Mouse (Mus musculus) neural tube, embryonic 15.5 days (tissue): ENCODE measurements around the gene Vrk1. TPM values are rescaled to one million over a fixed set of nuclear protein-coding genes. Genes with fewer than 3 reads are reported as not detected.

ENCODE experiments used
- ATAC-seq: fragments of 200-750 bp; cut with Nextera tagmentation; 2 replicates; pipeline ENCODE4 v1.8.0; 2017; ENCODE audit warnings: mild to moderate bottlenecking, moderate TSS enrichment, moderate library complexity; ENCODE audit not compliant: low FRiP score
- H3K27ac ChIP-seq: fragments of 300-500 bp; sonication (generic); replicated peaks from 2 replicates; pipeline ENCODE4 v1.5.1; 2015; ENCODE audit warnings: mild to moderate bottlenecking, inconsistent platforms
- H3K27me3 ChIP-seq: fragments of 300-500 bp; sonication (generic); replicated peaks from 2 replicates; pipeline ENCODE4 v1.6.1; 2015; ENCODE audit warnings: inconsistent platforms
- H3K36me3 ChIP-seq: fragments of 300-500 bp; sonication (generic); 2 replicates; pipeline ENCODE4 v1.6.1; 2015; ENCODE audit warnings: inconsistent platforms
- H3K4me1 ChIP-seq: fragments of 300-500 bp; sonication (generic); 2 replicates; pipeline ENCODE4 v1.6.1; 2015; ENCODE audit warnings: inconsistent platforms
- H3K4me2 ChIP-seq: fragments of 300-500 bp; sonication (generic); 2 replicates; pipeline ENCODE4 v1.6.1; 2015; ENCODE audit warnings: inconsistent platforms, mild to moderate bottlenecking, moderate library complexity
- H3K4me3 ChIP-seq: fragments of 300-500 bp; sonication (generic); replicated peaks from 2 replicates; pipeline ENCODE4 v1.5.1; 2015; ENCODE audit warnings: mild to moderate bottlenecking, inconsistent platforms
- H3K9ac ChIP-seq: fragments of 300-500 bp; sonication (generic); replicated peaks from 2 replicates; pipeline ENCODE4 v1.6.1; 2015; ENCODE audit warnings: mild to moderate bottlenecking, inconsistent platforms
- H3K9me3 ChIP-seq: fragments of 300-500 bp; sonication (generic); replicated peaks from 2 replicates; pipeline ENCODE4 v1.6.1; 2016; ENCODE audit warnings: inconsistent platforms
- WGBS: fragments of 180-500 bp; shearing (Covaris S2); methylation state at CpG from one replicate; pipeline ENCODE4 v1.1.7; 2015; ENCODE audit warnings: mixed read lengths; 5-methylcytosine and 5-hydroxymethylcytosine counted together
- polyA plus RNA-seq: library from polyadenylated mRNA; unstranded; fragments of >200 nt; fragmentation: Nextera tagmentation; extraction: Ambion mirVana; gene quantifications from 2 replicates; pipeline ENCODE4 v1.2.1, GENCODE M21; 2015

Vrk1 gene
- polyA plus RNA-seq, 1 experiment from 2014 or later: 24.8 TPM

- H3K4me2 ChIP-seq: no peak overlapping the region
- no peaks in the 10 kb centered on the region for H3K9me3 ChIP-seq
- no peaks in the 10 kb centered on the region for H3K27me3 ChIP-seq
- 91% methylated on average over 6 of the region's 6 CpGs for WGBS
- H3K4me1 ChIP-seq: peaks cover 15% of the 10 kb centered on the region
- ATAC-seq: no peak
- H3K9ac ChIP-seq: no peak overlapping the region
- H3K27ac ChIP-seq: no peak overlapping the region
- H3K36me3 ChIP-seq: no peaks in the 10 kb centered on the region
- no peak overlapping the region for H3K4me3 ChIP-seq
Measured at GRCm38 (mm10) chr12:106006218-106006617, 3.8 kb upstream of the Vrk1 start.

DNA sequence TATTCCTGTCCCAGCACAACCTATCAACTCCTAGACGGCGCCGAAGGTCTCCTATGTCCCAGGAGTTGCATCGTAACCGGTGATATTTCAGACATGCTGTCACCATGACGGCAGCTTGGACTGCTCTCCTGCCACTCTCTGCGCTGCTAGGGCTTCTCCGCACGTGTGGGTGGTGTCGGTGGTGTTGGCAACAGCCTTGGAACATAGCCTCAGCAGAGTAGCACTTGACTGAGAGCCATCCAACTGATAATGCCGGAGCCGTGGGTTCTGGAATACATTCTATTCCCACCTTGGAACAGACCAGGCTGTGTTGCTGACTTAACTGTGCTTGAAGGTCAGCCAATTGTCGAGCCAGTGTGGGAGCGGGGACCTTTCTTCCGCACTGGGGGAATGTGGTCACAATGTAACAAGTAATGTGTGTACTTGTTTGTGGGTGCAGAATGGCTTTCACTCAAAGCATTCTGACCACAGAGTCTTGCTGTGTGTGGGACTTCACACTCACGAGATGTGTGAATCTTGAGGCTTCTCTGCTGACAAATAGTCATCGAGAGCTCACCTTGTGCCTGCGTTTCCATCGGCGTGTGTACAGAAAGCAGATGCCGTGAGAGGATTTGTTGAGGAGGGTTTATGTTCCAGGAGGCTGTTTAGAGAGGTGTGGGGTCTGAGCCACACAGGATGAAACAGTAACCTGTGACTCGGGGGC, 1.5 kb upstream of the Vrk1 start:
- no peaks in the 10 kb centered on the region for H3K9me3 ChIP-seq
- no peaks in the 10 kb centered on the region for H3K36me3 ChIP-seq
- H3K27ac ChIP-seq: no peak overlapping the region
- no peaks in the 10 kb centered on the region for H3K27me3 ChIP-seq
- peaks cover 13% of the 10 kb centered on the region for H3K4me1 ChIP-seq
- 92% methylated on average over 22 of the region's 22 CpGs for WGBS
- ATAC-seq: no peak
- H3K4me3 ChIP-seq: no peak overlapping the region
- no peak overlapping the region for H3K9ac ChIP-seq
- no peak overlapping the region for H3K4me2 ChIP-seq

- WGBS: 85% methylated on average over 12 of the region's 12 CpGs
- Histone ChIP-seq H3K4me2 (peak overlapping the region; percentile 49), H3K27me3 (no peaks in the 10 kb centered on the region), H3K4me3 (peak overlapping the region; percentile 90), H3K9ac (0 out of 2 replicates have a peak overlapping the region, but pooled peaks have one; percentile 17), H3K36me3 (no peaks in the 10 kb centered on the region), H3K9me3 (no peaks in the 10 kb centered on the region), H3K27ac (peak overlapping the region; percentile 70), H3K4me1 (peaks cover 13% of the 10 kb centered on the region)
- ATAC-seq: peak; percentile 12
Measured at GRCm38 (mm10) chr12:106009122-106009870, 732 bp upstream of the Vrk1 start.

GRCm38 (mm10) chr12:106012161-106012560, 2.1 kb downstream of the Vrk1 start:
- H3K27me3 ChIP-seq: no peaks in the 10 kb centered on the region
- H3K36me3 ChIP-seq: no peaks in the 10 kb centered on the region
- no peaks in the 10 kb centered on the region for H3K9me3 ChIP-seq
- H3K4me1 ChIP-seq: peaks cover 13% of the 10 kb centered on the region
- no peak overlapping the region for H3K9ac ChIP-seq
- H3K27ac ChIP-seq: no peak overlapping the region
- H3K4me3 ChIP-seq: no peak overlapping the region
- 74% methylated on average over 2 of the region's 2 CpGs for WGBS
- no peak overlapping the region for H3K4me2 ChIP-seq
- ATAC-seq: no peak

DNA sequence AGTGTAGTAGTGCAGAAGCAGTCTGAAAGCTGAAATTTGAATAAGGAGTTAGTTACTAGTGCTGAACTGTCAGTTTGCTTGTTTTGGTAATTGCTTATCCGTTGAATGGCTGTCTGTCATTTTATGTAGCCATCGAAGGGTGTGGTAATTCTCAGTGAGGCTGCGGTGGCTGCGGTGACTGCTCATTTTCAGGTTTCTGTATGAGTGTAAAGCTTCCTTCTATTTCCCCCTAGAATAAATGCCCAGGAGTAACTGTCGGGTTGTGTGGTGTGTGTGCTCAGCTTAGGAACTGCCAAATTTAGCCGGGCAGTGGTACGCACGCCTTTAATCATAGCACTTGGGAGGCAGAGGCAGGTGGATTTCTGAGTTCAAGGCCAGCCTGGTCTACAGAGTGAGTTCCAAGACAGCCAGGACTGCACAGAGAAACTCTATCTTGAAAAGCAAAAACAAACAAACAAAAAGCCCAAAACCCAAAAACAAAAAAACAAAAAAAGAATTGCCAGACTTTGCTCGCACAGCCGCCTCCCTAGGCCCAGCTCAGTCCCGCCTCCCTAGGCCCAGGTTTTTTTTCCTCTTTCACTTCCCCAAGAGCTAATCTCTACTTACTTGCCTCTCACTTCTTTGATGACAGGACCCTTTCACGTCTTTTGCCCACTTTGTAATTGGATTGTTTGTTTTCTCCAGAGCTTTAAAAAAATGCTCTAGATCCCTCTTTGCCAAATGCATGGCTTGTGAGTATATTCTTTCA, 6.4 kb downstream of the Vrk1 start:
- Histone ChIP-seq H3K4me2 (no peak overlapping the region), H3K36me3 (no peaks in the 10 kb centered on the region), H3K9ac (no peak overlapping the region), H3K4me3 (no peak overlapping the region), H3K27ac (no peak overlapping the region), H3K27me3 (no peaks in the 10 kb centered on the region), H3K9me3 (no peaks in the 10 kb centered on the region), H3K4me1 (peaks cover 2% of the 10 kb centered on the region)
- no peak for ATAC-seq
- 90% methylated on average over 12 of the region's 12 CpGs for WGBS

- Histone ChIP-seq H3K9ac (no peak overlapping the region; the same call in 1 of the 2 replicates), H3K4me1 (no peaks in the 10 kb centered on the region), H3K27me3 (no peaks in the 10 kb centered on the region), H3K36me3 (no peaks in the 10 kb centered on the region), H3K9me3 (no peaks in the 10 kb centered on the region), H3K4me3 (no peak overlapping the region), H3K27ac (no peak overlapping the region), H3K4me2 (no peak overlapping the region)
- no peak for ATAC-seq
- WGBS: 70% methylated on average over 4 of the region's 4 CpGs
Measured at GRCm38 (mm10) chr12:106020063-106020462, 10.0 kb downstream of the Vrk1 start.

DNA sequence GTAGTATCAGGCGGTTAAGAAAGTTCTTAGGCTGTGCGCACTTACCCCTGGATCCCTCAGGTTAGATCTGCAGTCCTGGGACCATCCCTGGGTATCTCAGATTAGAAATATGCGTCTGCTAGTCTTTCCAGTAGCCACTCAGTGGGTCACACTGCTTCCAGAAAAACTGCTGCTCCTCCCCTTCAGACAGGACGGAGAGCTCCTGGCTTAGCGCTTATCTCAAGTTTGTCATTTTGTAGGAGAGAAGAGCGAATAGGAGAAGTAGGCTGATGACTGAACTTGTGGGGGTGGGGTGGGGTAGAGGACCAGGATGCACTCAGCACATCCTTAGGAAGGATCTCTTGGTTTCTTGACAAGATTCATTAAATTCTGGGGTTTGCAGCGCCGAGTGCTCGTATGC, 13.6 kb downstream of the Vrk1 start:
- H3K27me3 ChIP-seq: no peaks in the 10 kb centered on the region
- ATAC-seq: no peak

GRCm38 (mm10) chr12:106025416-106025815, 15.4 kb downstream of the Vrk1 start:
- no peak overlapping the region for H3K4me3 ChIP-seq

More for the DNA sequence above, 13.6 kb downstream of the Vrk1 start:
- H3K9ac ChIP-seq: no peak overlapping the region
- H3K27ac ChIP-seq: no peak overlapping the region
- no peaks in the 10 kb centered on the region for H3K9me3 ChIP-seq
- no peaks in the 10 kb centered on the region for H3K36me3 ChIP-seq
- no peaks in the 10 kb centered on the region for H3K4me1 ChIP-seq
- H3K4me2 ChIP-seq: no peak overlapping the region
- no peak overlapping the region for H3K4me3 ChIP-seq
- 97% methylated on average over 9 of the region's 9 CpGs for WGBS

DNA sequence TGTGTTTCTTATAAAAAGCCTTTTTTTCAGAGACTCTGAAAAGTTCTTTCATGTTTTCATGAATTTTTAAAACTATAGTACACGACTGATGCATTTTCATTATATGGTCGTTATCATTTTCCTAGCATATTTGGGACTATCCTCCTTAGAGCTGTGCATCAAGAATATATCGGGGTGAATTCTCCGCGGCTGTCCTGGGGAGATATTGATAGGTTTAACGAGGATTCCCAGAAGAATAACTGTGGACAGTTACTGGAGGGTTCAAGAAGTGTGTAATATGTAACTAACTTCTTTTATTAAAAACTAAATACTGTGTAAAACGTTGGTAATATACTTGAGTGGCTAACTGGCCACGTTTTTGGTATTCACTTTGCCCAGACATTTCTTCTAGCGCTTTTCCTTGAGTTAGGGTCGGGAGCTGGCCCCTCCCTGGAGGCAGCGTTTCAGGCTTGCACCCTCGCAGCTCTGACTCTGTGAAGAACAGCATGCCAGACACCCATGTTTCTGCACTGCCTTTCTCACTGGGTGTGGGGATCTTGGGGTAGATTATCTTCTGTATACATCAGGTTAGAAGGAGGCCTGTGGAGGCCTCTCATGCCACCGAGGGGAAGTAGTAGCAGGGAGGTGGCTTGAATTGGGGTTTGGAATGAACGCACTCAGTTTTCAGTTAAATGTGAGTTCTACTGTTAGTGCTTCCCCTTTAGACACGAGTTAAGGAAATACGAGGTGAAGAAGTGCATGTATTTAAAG, 16.5 kb downstream of the Vrk1 start:
- Histone ChIP-seq H3K36me3 (no peaks in the 10 kb centered on the region), H3K4me3 (no peak overlapping the region), H3K27ac (no peak overlapping the region), H3K4me1 (no peaks in the 10 kb centered on the region), H3K4me2 (no peak overlapping the region), H3K9ac (no peak overlapping the region), H3K9me3 (no peaks in the 10 kb centered on the region), H3K27me3 (no peaks in the 10 kb centered on the region)
- 89% methylated on average over 16 of the region's 16 CpGs for WGBS
- ATAC-seq: no peak

More at GRCm38 (mm10) chr12:106025416-106025815, 15.4 kb downstream of the Vrk1 start:
- Histone ChIP-seq H3K9me3 (no peaks in the 10 kb centered on the region), H3K27ac (no peak overlapping the region), H3K27me3 (no peaks in the 10 kb centered on the region), H3K4me2 (no peak overlapping the region), H3K4me1 (no peaks in the 10 kb centered on the region), H3K36me3 (no peaks in the 10 kb centered on the region), H3K9ac (no peak overlapping the region)
- WGBS: 79% methylated on average over 6 of the region's 6 CpGs
- ATAC-seq: no peak

DNA sequence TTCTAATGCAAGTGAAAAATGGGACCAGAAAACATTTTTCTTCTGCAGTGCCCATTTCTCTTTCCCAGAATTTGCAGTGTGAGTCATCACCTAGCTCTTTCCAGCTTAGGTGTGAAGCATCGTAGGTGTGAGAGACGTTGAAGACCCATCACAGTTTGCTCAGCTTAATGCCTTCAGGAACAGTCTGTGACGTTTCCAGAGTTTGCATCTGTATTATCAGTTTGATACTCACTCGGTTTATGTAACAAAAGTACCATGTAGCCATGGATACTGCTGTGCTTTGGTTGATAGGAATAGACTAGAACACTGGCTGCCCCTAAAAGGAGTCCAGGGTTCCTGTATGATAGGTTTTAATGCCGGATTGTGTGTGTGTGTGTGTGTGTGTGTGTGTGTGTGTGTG, 17.3 kb downstream of the Vrk1 start:
- H3K36me3 ChIP-seq: no peaks in the 10 kb centered on the region
- H3K4me2 ChIP-seq: no peak overlapping the region
- no peak overlapping the region for H3K4me3 ChIP-seq
- no peaks in the 10 kb centered on the region for H3K27me3 ChIP-seq
- no peak overlapping the region for H3K27ac ChIP-seq
- no peak overlapping the region for H3K9ac ChIP-seq
- no peaks in the 10 kb centered on the region for H3K9me3 ChIP-seq
- no peak for ATAC-seq
- WGBS: 95% methylated on average over 5 of the region's 5 CpGs
- no peaks in the 10 kb centered on the region for H3K4me1 ChIP-seq

DNA sequence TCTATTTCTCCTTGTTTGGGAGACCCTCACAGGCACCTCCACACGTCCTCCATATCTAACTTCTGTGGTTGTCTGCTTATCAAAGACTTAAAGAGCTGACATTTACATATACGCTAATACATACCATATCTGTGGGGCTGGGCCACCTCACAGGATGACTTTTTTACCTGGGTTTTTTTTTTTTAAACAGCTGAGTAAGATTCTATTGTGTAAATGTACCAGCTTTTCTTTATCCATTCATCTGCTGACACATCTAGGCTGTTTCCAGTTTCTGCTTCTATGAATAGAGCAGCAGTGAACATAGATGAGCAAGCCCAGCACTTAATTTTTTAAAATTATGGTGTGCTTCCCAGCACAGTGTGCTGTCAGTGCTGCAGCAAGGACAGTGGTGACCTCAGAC, 19.6 kb downstream of the Vrk1 start:
- Histone ChIP-seq H3K27ac (no peak overlapping the region), H3K9ac (no peak overlapping the region), H3K27me3 (no peaks in the 10 kb centered on the region), H3K9me3 (no peaks in the 10 kb centered on the region), H3K36me3 (no peaks in the 10 kb centered on the region), H3K4me1 (no peaks in the 10 kb centered on the region), H3K4me2 (no peak overlapping the region), H3K4me3 (no peak overlapping the region)
- 88% methylated on average over 2 of the region's 2 CpGs for WGBS
- ATAC-seq: no peak
